Mouse (Mus musculus): Measurements from ENCODE around the gene Nostrin.
A peak's percentile ranks its signal among the peaks of the same experiment; 100 is the strongest.

The Nostrin gene

GRCm38 (mm10) chr2:69135661-69136576 is at the start of gene Nostrin:
TSS of gene Nostrin (plus strand) at chr2:69135800.
- no peak for DNase-seq

GRCm38 (mm10) chr2:69086505-69087260 is 48.9 kb upstream of the Nostrin start:
- peak; percentile 46 to 47 for DNase-seq

GRCm38 (mm10) chr2:69095836-69096235 is 39.8 kb upstream of the Nostrin start:
- DNase-seq, result no peak

GRCm38 (mm10) chr2:69096821-69097220 is 38.8 kb upstream of the Nostrin start:
- no peak for DNase-seq

- DNase-seq, result no peak
Observed at GRCm38 (mm10) chr2:69097526-69097925, 38.1 kb upstream of the Nostrin start.

- peak in 1 of 2 experiments; percentile 22 for DNase-seq
Observed at GRCm38 (mm10) chr2:69098701-69099100, 36.9 kb upstream of the Nostrin start.

- DNase-seq, result no peak
Observed at GRCm38 (mm10) chr2:69099147-69099546, 36.5 kb upstream of the Nostrin start.

GRCm38 (mm10) chr2:69100706-69101105 is 34.9 kb upstream of the Nostrin start:
- peak; percentile 64 to 76 for DNase-seq

- no peak for DNase-seq
Observed at GRCm38 (mm10) chr2:69103526-69103925, 32.1 kb upstream of the Nostrin start.

GRCm38 (mm10) chr2:69104511-69105145 is 31.0 kb upstream of the Nostrin start:
- DNase-seq, result no peak

- no peak for DNase-seq
Observed at GRCm38 (mm10) chr2:69109246-69109645, 26.4 kb upstream of the Nostrin start.

- DNase-seq, result no peak
Observed at GRCm38 (mm10) chr2:69109710-69110109, 25.9 kb upstream of the Nostrin start.

GRCm38 (mm10) chr2:69112609-69113008 is 23.0 kb upstream of the Nostrin start:
- peak in 1 of 2 experiments; percentile 22 for DNase-seq

- DNase-seq, result peak; percentile 41 to 43
Observed at GRCm38 (mm10) chr2:69113829-69114547, 21.6 kb upstream of the Nostrin start.

GRCm38 (mm10) chr2:69115921-69116320 is 19.7 kb upstream of the Nostrin start:
- peak; percentile 28 to 36 for DNase-seq

GRCm38 (mm10) chr2:69116767-69117166 is 18.8 kb upstream of the Nostrin start:
- peak; percentile 43 to 45 for DNase-seq

- no peak for DNase-seq
Observed at GRCm38 (mm10) chr2:69118994-69119393, 16.6 kb upstream of the Nostrin start.

- DNase-seq, result no peak
Observed at GRCm38 (mm10) chr2:69119718-69120117, 15.9 kb upstream of the Nostrin start.

GRCm38 (mm10) chr2:69121681-69122080 is 13.9 kb upstream of the Nostrin start:
- DNase-seq, result no peak

- DNase-seq, result no peak
Observed at GRCm38 (mm10) chr2:69125425-69125824, 10.2 kb upstream of the Nostrin start.

GRCm38 (mm10) chr2:69128321-69128720 is 7.3 kb upstream of the Nostrin start:
- no peak for DNase-seq

GRCm38 (mm10) chr2:69128921-69129395 is 6.6 kb upstream of the Nostrin start:
- peak; percentile 61 to 73 for DNase-seq

Data from cerebellum, postnatal 10 days (tissue).